In the genomic region with DNA sequence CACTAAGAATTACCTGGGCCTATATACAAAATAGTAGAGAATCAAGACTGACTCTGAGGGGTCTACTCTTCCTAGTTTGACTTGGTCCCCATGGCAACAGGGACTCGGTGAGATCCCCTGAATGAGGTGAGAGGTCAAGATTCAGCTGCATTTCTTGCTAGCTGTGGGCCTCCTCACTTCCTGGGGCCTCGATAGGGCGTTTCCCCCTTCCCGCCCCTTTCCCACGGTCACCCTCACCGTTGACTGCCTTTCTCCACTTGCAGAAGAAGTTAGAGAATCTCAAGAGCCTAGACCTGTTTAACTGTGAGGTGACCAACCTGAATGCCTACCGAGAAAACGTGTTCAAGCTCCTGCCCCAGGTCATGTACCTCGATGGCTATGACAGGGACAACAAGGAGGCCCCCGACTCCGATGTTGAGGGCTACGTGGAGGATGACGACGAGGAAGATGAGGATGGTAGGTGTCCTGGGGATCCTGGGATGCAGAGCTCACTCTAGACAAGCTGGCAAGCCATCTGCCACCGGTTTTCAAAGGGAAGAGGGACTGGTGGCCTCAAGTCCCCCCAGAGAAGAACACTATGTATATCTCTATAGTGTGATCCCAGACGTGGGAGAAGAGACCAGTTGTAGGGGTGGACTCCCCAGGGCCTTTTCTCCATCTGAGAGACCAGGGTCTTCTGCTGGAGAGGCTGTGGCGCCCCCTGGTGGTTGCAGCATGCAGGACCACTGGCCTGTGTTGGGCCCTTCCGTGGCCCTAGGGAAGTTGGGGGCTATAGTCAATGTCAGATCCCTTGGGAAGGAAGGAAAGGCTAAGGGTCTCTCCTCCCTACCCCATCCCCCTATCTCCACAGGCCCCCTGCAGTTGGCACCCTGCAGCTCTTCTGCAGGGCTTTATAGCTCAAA, we compare ENCODE assay signal across 1 mouse cellular context.
A peak's percentile ranks its signal among the peaks of the same experiment; 100 is the strongest.
TF ChIP-seq lines count a peak whose summit lies in the region.

No protein-coding gene starts in this region.

TF ChIP-seq in CH12.LX, 34 proteins besides CTCF, POLR2A, EP300 and RAD21 (continued from another document):
- TF ChIP-seq NELFE (IDR thresholded peaks at IDR 0.05; ENCODE audit: low read depth, low read length): peak; percentile 37; the same call in 1 of the 2 replicates
- no peak for TF ChIP-seq ZNF384 (IDR thresholded peaks at IDR 0.05; ENCODE audit: low read depth, low read length)
- TF ChIP-seq MEF2A (IDR thresholded peaks at IDR 0.05; ENCODE audit: borderline replicate concordance, low read depth, low read length): no peak
- TF ChIP-seq HCFC1 (IDR thresholded peaks at IDR 0.05; ENCODE audit: low read depth, low read length): no peak
- TF ChIP-seq GABPA (IDR thresholded peaks at IDR 0.05; ENCODE audit: insufficient replicate concordance, low read depth, low read length): no peak
- no peak for TF ChIP-seq ZKSCAN1 (IDR thresholded peaks at IDR 0.05; ENCODE audit: borderline replicate concordance, low read depth, low read length)
- 0 out of 2 replicates have a peak, but pooled peaks have one; percentile 5 for TF ChIP-seq BHLHE40 (IDR thresholded peaks at IDR 0.05; ENCODE audit: low read depth, low read length)
- TF ChIP-seq NRF1 (IDR thresholded peaks at IDR 0.05; ENCODE audit: low read depth, low read length): no peak
- TF ChIP-seq CHD2 (IDR thresholded peaks at IDR 0.05; ENCODE audit: low read length): no peak
- TF ChIP-seq SMC3 (IDR thresholded peaks at IDR 0.05; ENCODE audit: low read depth, low read length): peak; percentile 90
- TF ChIP-seq USF2 (conservative IDR thresholded peaks at IDR 0.05; ENCODE audit: low read depth, low read length): no peak
- no peak for TF ChIP-seq MYC (IDR thresholded peaks at IDR 0.05; ENCODE audit: low read depth, low read length)
- 0 out of 2 replicates have a peak, but pooled peaks have one; percentile 27 for TF ChIP-seq TCF12 (IDR thresholded peaks at IDR 0.05; ENCODE audit: low read depth, low read length)
- 0 out of 2 replicates have a peak, but pooled peaks have one; percentile 36 for TF ChIP-seq MAX (IDR thresholded peaks at IDR 0.05; ENCODE audit: low read length)
- TF ChIP-seq ZC3H11A (IDR thresholded peaks at IDR 0.05; ENCODE audit: low read depth, low read length): peak; percentile 59
- TF ChIP-seq JUN (IDR thresholded peaks at IDR 0.05; ENCODE audit: insufficient read depth, low read depth, low read length): no peak
- TF ChIP-seq USF1 (IDR thresholded peaks at IDR 0.05; ENCODE audit: low read depth, low read length): no peak
- no peak for TF ChIP-seq KAT2A (IDR thresholded peaks at IDR 0.05; ENCODE audit: insufficient replicate concordance, low read length)
- no peak for TF ChIP-seq CHD1 (IDR thresholded peaks at IDR 0.05; ENCODE audit: low read depth, low read length)
- no peak for TF ChIP-seq MAFK (IDR thresholded peaks at IDR 0.05; ENCODE audit: insufficient replicate concordance, low read length)
- no peak for TF ChIP-seq PAX5 (IDR thresholded peaks at IDR 0.05; ENCODE audit: low read length)
- TF ChIP-seq POLR2AphosphoS2 (IDR thresholded peaks at IDR 0.05; ENCODE audit: low read depth, low read length): no peak
- TF ChIP-seq ETS1 (conservative IDR thresholded peaks at IDR 0.05; ENCODE audit: low read depth, low read length): no peak; the same call in 1 of the 2 replicates
- no peak for TF ChIP-seq JUND (conservative IDR thresholded peaks at IDR 0.05; ENCODE audit: low read depth, low read length)
- 0 out of 2 replicates have a peak, but pooled peaks have one; percentile 57 for TF ChIP-seq UBTF (IDR thresholded peaks at IDR 0.05; ENCODE audit: low read depth, low read length)
- TF ChIP-seq E2F4 (IDR thresholded peaks at IDR 0.05; ENCODE audit: insufficient replicate concordance, low read depth, low read length): no peak
- TF ChIP-seq ZMIZ1 (IDR thresholded peaks at IDR 0.05; ENCODE audit: low read depth, low read length): no peak
- TF ChIP-seq MAZ (IDR thresholded peaks at IDR 0.05; ENCODE audit: low read depth, low read length): peak; percentile 51; the same call in 1 of the 2 replicates
